Mouse (Mus musculus): Measurements from ENCODE around the gene Asphd1. TPM values are rescaled to one million over a fixed set of nuclear protein-coding genes. Genes with fewer than 3 reads are reported as not detected.

Asphd1 gene
- total RNA-seq (2021), result 10 to 100 TPM; 47.2 to 53.0 TPM

DNA sequence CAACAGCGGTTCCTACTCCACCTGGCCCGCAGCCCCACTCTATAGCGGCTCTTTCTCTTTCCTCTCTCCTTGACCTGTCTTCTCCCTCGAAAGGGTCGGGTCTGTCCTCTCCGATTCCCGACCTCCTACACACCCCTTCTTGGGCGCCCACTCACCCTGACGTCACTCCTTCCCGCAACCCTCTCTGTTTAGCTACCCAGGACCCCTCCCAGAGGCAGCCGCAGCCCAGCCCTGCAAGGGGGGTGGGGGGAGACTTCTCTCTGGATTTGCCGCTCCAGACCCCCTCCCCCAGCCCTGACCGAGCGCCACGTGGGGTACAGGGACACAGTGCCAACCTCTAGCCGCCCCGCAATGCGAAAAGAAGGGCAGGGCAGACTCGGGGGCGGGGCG lies at the start of gene Asphd1:
Asphd1 (minus strand) TSS at position 180 of the 390 bp plus-strand sequence.
- intact Hi-C loops (cut with DNase I), result no loop called here
- peak; percentile 67 to 80 for DNase-seq (ENCODE audit: low spot score in 2 of 2)

DNA sequence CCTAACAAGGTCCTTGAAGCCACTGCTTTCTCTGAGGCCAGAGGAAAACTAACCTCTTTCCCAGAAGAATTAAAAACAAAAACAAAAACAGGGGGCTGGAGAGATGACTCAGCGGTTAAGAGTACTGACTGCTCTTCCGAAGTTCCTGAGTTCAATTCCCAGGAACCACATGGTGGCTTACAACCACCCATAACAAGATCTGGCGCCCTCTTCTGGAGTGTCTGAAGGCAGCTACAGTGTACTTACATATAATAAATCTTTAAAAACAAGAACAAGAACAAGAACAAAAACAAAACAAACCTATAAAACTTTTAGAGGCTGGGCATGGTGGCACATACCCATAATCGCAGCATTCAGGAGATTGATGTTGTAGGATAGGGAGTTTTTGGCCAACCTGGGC lies 47.1 kb upstream of the Asphd1 start:
- DNase-seq (ENCODE audit: low spot score in 2 of 2), result no peak
- intact Hi-C loops (cut with DNase I), result no loop called here

DNA sequence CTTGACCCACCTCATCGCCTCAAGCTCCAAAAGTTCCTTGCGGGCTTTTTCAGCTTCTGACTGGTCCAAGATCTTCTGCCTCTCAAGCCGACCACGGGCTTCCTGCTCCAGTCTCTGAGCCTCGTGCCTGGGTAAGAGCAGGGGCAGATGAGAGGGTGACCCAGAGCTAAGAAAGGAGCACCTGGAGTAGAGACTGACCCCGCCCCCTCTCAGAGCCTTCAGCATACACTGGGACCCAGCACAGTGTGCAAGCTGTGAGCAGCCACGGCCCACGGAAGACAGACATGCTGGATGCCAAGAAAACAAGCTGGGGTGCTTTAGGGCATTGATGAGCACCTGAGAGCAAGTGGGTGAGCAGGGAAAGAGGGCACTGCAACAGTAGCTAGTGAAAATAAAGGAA lies 39.4 kb upstream of the Asphd1 start:
- DNase-seq (ENCODE audit: low spot score in 2 of 2), result no peak
- intact Hi-C loops (cut with DNase I), result no loop called here

DNA sequence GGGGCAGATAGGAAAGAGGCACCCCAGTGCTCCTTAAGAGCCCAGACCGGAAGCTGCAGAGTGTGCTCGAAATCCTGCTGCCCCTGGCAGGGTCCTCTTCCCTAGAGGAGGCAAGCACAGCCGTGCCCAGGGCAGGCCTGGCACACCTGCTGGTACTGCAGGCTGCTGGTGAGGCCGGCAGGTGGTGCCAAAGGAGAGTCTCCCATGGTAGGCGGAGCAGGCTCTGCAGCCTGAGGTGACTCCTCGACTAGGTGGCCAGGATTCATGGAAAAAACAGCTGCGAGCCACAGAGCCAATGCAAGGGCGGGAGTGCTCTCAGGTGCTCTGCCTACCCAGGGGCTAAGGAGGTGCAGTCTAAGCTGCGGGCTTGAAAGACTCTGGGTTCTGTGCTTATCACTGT lies 36.9 kb upstream of the Asphd1 start:
- intact Hi-C loops (cut with DNase I), result no loop called here
- peak; percentile 47 to 54 for DNase-seq (ENCODE audit: low spot score in 2 of 2)

DNA sequence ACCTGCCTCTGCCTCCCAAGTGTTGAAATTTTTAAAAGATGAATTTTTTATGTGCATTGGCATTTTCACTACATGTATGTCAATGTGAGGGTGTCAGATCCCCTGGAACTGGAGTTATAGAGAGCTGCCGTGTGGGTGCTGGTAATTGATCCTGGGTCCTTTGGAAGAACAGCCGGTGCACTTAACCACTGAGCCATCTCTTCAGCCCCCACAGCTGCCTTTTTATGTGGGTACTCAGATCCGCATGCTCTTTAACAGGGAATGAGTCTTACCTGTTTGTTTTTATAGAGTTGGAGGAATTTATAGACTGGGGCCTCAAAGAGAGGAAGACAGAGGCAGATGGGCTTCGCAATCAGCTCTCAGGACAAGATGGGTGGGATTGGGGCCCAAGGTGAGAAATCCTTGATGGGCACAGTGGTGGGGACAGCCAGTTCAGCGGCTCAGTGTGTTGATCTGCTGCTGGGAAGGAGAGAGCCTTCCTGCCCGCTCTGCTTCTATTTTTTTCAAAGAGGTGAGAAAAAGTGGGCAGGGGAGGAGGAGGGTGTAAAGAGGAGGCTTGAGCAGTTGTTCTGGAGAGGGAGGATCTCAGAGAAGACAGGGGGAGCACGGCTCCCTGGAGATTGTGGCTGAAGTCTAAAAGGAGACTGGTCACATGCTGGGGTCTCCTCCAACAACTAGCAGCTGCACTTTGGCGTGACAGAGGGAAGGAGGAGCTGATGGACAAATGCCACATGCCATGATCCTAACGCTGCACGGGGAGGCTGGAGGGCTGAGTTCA lies 35.5 kb upstream of the Asphd1 start:
- DNase-seq (ENCODE audit: low spot score in 2 of 2), result peak; percentile 53 to 72
- intact Hi-C loops (cut with DNase I), result loop anchor here (2.0 kb wide), 1 partner anchor 24 kb away; no protein-coding TSS in a partner anchor

DNA sequence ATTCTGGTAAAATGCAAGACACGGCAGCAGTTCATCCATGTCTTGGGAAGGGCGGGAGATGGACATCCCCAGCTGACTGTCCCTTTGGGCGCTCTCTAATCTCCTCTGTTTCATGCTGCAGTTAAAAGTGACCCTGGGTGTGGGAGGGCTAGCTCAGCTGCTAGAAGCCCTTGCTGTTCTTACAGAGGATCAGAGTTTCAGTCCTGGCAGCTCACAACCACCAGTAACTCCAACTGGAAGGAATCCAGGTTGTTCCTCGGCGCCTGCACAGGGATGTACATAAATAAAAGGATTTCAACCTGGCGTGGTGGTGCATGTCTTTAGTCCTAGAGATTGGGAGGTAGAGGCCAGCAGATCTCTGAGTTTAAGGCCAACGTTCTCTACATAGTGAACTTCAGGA lies 33.7 kb upstream of the Asphd1 start:
- no peak for DNase-seq (ENCODE audit: low spot score in 2 of 2)
- intact Hi-C loops (cut with DNase I), result no loop called here

DNA sequence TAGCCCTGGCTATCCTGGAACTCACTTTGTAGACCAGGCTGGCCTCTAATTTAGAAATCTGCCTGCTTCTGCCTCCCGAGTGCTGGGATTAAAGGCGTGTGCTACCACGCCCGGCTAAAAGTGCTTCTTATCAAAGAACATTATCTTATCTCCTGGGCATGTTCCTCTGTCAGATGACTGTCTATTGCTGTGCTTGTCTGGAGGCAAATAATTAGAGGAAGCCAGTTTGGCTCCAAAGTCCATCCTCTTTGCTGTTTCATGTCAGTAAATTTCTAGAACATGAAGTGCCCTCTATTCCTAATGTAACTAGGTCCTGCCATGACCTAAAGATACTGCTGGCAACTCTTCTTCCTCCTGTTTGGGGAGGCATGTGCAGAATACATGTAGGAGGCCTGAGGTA lies 32.7 kb upstream of the Asphd1 start:
- DNase-seq (ENCODE audit: low spot score in 2 of 2), result no peak
- intact Hi-C loops (cut with DNase I), result no loop called here

DNA sequence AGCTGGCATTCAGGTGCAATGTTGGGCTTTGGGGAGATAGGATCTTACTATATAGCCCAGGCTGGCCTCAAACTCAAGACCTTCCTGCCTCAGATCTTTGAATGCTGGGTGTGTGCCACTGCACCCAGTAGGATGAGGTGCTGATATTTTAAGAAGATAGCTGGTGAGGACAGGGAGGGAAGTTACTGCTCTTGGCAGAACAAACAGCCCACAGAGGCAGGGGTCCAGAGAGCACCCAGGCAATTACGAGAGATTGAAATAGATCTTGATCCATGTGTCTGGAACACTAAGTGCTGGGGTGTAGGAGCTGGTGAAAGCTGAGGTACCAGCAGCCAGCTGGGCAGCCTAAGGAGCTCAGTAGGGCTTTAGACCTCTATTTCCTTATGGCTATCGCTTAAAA lies 32.2 kb upstream of the Asphd1 start:
- intact Hi-C loops (cut with DNase I), result no loop called here

DNA sequence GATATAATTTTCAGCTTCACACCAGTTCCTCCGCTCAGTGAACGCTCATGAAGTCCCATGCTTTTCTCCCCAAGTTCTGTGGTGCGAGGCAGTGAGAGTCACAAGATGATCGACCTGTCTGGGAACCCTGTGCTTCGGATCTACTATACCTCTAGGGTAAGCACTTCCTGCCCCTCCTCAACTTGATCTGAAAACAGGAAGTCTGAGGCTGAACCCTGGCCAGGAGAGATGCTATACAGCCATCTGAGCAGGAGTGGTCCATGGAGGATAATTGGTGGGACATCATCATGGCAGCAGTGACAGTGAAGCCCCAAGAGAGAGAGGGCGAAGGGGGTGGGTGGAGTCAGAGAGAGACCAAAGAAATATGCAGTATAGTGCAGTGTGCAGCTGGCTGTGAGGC lies 29.5 kb upstream of the Asphd1 start:
- DNase-seq (ENCODE audit: low spot score in 2 of 2), result no peak
- intact Hi-C loops (cut with DNase I), result loop anchor here (5.0 kb wide), 1 partner anchor 123 kb away; no protein-coding TSS in a partner anchor

More for the DNA sequence above, 32.2 kb upstream of the Asphd1 start:
- no peak for DNase-seq (ENCODE audit: low spot score in 2 of 2)

DNA sequence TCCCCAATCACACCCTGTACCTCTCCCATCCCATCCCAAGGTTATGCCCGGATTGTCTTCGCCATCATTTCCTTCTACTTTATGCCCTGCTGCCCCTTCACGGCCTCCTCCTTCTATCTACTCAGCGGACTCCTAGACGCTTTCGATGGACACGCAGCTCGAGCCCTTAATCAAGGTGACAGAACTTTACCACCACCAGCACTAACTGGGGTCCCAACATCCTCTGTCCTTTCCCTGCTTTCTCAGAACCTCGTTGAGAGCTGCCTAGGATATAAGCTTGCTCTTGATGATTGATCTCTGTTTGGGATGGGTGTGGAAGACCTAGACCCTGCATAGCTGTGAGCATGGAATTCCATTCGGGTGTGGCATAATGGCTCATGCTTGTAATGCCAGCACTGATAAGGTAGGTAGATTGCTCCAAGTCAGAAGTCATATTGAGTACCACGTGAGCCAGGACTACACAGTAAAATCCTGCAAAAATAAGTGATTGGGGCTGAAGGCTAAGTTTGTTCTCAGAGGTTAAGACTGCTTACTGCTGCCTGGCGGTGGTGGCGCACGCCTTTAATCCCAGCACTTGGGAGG lies 27.6 kb upstream of the Asphd1 start:
- intact Hi-C loops (cut with DNase I), result loop anchor here (2.0 to 5.0 kb wide), 2 partner anchors 40 to 125 kb away; partner anchors contain the start of genes Pagr1a and Pagr1b
- no peak for DNase-seq (ENCODE audit: low spot score in 2 of 2)

DNA sequence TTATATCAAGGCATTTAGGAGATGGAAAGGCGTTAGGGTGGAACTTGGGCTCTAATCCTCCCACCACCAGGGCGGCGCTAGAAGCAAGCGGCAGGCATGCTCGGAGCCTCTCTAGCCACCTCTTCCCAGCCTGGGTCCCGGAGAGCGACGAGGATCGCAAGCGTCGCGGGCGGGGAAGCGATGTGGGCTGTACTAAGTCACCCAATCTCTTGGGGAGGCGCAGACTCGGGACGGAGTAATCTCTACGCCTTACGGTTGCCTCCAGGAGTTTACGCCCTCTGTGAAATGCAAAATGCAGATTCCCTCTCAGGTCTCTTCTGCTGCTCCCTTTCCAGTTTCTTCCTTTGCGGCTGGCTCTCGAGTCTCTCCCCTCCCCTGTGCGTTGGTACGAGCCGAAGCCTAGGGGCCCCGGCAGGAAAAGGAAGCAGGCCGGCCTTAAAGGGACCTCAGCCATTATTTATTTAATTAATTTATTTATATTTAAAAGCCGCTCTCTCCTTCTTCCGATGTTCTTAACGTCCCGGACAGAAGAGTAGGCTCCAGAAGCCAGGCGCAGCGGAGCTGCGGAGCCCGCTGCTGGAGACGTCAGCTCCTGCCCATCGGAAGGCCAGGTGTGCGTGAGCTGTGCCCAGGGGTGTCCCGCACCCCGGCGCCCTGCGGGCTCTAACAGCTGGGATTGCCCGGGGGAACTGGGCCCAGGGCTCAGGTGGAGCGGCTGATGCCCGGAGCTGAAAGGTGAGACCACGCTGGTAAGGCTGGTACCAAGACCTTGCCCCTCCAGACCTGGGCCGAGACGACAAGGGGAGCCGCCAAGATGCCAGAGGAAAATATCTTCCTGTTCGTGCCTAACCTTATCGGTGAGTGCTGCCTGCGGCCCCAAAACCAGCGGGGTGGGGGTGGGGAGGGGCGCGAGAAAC lies 26.8 kb upstream of the Asphd1 start, which contains the start of gene Cdiptos:
Cdiptos (minus strand) TSS at position 149 of the 917 bp plus-strand sequence.
- DNase-seq (ENCODE audit: low spot score in 2 of 2), result peak; percentile 94 to 95
- intact Hi-C loops (cut with DNase I), result loop anchor here (2.0 to 5.0 kb wide), 3 partner anchors 25 to 126 kb away; partner anchors contain the start of genes Pagr1a, Pagr1b and Sez6l2

DNA sequence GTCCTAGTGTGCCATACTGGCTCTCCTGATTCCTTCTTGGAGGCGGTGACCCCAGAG lies 26.3 kb upstream of the Asphd1 start, which contains the start of gene Cdipt:
Cdipt (plus strand) TSS at position 22 of the 57 bp plus-strand sequence.
- no peak for DNase-seq (ENCODE audit: low spot score in 2 of 2)
- intact Hi-C loops (cut with DNase I), result loop anchor here (2.0 to 5.0 kb wide), 2 partner anchors 25 to 127 kb away; partner anchors contain the start of gene Sez6l2

DNA sequence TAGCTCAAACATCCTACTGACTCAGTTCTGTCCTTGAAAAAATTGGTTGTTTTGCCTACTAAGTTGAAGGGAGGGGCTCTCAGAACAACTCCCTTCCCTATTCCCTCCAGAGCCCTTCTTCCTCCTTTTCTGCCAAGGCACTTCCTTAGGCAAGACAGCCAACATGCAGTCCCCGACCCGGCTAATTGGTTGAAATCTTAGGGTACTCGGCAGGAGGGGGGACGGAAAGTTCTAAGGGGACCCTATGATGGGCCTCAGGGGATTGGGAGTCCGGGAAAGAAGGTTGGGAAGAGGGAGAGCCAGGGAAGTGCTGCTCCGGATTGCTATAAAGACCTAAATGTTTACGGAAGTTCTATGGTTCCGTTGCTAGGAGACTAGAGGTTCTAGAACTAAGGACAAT lies 26.1 kb upstream of the Asphd1 start:
- intact Hi-C loops (cut with DNase I), result loop anchor here (2.0 to 5.0 kb wide), 2 partner anchors 25 to 127 kb away; partner anchors contain the start of gene Sez6l2
- DNase-seq (ENCODE audit: low spot score in 2 of 2), result no peak

DNA sequence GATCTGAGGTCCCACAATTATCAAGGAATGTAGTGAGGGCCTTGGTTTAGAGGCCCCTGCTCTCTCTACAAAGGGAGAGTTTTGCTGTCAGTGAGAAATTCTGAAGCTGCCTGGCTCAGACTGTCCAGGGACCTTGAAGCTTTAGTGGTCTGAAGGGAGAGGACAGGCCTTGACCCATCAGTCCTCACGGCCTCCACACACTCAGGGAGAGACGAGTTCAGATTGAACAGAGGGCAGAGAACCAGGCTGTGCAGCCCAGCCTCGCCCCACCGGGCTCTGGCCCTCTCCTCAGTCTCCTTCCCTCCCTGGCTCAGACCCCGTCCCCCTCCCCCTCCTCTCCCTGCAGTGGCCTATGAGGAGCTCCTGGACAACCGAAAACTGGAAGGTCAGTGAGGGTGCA lies 18.0 kb upstream of the Asphd1 start:
- intact Hi-C loops (cut with DNase I), result no loop called here

DNA sequence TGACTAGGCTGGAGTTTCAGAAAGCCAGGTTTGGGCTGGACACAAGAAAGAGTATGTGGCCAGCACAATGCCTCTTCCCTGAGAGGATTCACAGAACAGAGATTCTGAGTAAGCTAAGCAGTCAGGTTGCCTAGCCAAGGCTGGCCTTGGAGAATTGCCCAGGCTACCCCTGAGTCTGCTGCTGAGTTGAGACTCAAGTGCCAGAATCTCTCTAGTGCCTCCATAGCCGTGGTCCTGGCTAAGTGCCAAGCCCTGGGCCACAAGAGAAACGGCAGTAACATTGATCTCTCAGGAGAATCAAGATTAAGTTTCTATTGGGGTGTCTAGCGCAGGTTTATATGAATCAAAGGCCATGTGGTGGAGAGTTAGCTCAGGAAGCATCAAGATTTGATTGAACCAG lies 16.2 kb upstream of the Asphd1 start:
- no peak for DNase-seq (ENCODE audit: low spot score in 2 of 2)
- intact Hi-C loops (cut with DNase I), result no loop called here

More for the DNA sequence above, 18.0 kb upstream of the Asphd1 start:
- DNase-seq (ENCODE audit: low spot score in 2 of 2), result no peak

DNA sequence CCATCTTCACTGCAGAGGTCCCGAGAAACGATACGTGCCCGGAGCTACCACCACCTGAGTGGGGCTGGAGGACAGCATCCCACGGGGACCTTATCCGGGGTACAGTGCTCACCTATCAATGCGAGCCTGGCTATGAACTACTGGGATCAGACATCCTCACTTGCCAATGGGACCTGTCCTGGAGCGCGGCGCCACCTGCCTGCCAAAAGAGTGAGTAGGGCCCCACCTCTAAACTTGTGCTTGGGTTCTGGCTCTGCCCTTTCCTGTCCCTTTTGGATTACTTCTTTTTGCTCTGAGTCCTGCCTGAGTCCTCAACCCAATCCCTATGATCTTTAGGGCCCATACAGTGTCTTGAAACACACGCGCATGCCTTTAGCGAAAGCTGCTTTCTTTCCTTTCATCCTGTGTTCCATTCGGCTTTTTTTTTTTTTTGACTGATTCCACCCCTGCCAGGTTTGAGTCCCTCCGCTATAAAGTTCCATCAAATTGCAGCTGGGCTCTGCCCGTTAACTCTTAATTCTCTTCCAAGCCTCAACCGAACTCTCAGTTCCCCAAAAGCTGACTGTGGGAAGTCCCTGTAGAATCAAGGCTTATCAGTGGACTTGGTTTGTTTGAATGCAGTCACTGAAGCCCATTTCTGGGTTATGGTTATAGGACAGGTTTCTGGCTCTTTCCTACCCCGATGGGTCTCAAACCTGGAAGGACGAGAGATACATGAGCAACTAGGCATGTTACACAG lies 14.3 kb upstream of the Asphd1 start:
- intact Hi-C loops (cut with DNase I), result no loop called here
- DNase-seq (ENCODE audit: low spot score in 2 of 2), result no peak

DNA sequence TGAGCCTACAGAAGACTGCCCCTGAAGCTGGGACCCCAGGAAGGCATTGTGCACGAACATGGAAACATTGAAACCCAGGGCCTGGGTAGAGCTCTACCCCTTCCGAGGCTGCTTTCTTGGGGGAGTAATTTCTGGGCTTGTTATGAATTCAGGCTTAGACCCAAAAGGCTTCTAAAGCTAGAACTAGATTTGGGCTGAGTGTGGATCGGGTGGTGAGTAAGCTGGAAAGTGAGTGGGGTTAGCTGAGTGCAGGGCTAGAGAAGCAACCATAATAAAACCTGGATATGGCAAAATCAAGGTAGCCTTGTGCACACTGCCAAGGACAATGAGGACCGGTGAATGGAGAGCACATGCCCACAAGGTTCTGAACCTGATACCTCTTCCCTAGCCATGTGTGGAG lies 12.6 kb upstream of the Asphd1 start:
- intact Hi-C loops (cut with DNase I), result no loop called here

DNA sequence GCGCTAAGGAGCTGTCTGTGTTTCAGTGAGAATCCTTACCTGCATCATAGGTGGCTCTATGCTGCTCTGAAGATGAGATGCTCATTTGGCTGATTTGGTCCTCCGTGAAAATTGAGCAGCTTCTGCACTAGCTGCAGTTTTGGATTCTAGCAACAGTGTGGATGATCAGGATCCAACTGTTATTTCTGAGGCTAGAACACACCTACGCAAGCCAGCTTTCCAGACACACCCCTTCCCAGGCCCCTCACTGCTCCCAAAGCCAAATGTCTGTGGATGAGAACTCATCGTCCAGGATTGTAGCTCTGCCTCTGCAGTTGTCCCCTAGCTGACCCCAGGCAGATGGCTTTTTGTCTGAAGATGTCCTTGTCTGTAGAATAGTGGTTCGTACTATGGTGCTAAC lies 11.7 kb upstream of the Asphd1 start:
- intact Hi-C loops (cut with DNase I), result no loop called here
- DNase-seq (ENCODE audit: low spot score in 2 of 2), result no peak

More for the DNA sequence above, 12.6 kb upstream of the Asphd1 start:
- no peak for DNase-seq (ENCODE audit: low spot score in 2 of 2)

DNA sequence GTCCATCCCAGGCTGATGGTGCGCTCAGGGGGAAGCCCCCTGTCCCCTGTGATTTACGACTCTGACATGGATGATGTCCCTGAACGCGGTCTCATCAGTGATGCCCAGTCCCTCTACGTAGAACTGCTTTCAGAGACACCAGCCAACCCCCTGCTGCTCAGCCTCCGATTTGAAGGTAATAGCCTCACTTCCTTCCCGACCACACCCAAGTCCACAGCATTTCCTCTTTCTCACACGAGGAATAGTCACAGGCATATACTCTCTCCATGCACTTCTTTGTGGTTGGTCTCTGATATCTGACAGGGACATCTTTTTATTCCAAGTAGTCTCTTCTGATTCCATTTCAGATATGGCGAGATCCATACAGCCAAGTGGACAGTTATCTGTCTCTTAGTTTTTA lies 10.4 kb upstream of the Asphd1 start:
- no peak for DNase-seq (ENCODE audit: low spot score in 2 of 2)
- intact Hi-C loops (cut with DNase I), result no loop called here

DNA sequence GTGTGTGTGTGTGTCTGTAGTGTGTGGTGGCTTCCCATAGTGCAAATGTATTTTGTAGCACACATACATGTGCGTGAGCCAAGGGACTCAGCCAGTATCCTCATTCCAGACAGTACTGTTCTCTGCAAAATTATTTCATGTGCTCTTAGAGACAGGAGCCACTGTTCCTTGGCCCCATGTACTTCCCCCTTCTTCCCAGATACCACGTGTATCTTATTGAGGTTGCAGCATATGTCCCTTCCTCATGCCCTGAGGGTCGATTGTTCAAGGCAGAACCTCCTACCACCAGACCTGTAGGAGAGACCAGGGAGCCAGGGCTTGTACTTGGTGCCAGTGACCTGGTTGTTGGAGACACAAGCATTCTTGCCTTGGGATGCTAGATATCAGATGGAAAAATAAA lies 5.7 kb upstream of the Asphd1 start:
- no peak for DNase-seq (ENCODE audit: low spot score in 2 of 2)
- intact Hi-C loops (cut with DNase I), result no loop called here
